Mouse (Mus musculus): ENCODE measurements around the gene Lrrc57. TPM values are rescaled to one million over a fixed set of nuclear protein-coding genes. Genes with fewer than 3 reads are reported as not detected.

Gene Lrrc57
- polyA plus RNA-seq, 1 experiment from 2014 or later = 19.9 TPM

DNA sequence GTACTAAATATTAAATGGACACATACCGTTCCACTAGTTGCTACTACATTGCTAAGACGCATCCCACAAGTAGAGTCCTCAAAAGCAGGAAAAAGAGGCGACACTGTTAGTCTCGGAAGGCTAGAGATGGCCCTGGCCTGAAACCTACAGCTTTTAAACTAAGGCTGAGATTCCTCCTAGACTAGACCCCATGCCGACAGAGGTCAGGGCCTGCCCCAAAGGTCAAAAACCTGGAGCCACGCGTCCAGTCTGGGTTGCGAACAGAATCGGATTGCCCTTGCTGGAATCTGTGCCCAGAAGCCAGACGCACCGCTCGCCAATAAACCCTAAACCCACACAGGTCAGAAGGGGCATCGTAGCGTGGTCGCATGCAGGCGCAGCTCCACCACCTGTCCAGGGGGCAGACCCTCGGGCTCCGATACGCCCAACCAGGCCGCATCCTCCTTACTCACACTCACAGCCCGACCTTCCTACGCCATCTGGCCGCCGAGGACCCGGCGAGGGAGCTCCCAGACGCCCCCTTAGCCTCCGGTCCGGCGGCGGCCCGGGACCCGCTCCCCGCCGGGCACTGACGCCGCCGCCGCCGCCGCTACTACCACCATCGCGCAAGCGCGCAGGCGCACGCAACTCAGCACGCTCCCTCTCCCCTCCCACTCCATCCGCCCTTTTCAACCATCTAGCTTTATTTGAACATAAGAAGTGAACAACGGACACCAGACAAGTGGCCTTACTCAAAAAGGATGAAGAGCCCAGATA is 45.9 kb downstream of the Lrrc57 start, which contains the start of gene Zfp106:
TSS of gene Zfp106 (minus strand) at position 609 of the 756 bp plus-strand sequence.
- no peaks in the 10 kb centered on the region for H3K9me3 ChIP-seq (ENCODE audit: control insufficient read depth, low read length)
- H3K4me3 ChIP-seq (ENCODE audit: low read length) = peak within 1 kb of the TSS; percentile 95
- peak within 1 kb of the TSS; percentile 90 for H3K9ac ChIP-seq (ENCODE audit: low read depth, low read length)
- H3K27me3 ChIP-seq (ENCODE audit: control insufficient read depth, insufficient read depth, low read length) = no peaks in the 10 kb centered on the region
- H3K27ac ChIP-seq (ENCODE audit: low read depth, low read length) = peak within 1 kb of the TSS; percentile 66
- peak within 1 kb of the TSS; percentile 66 for H3K4me2 ChIP-seq (replicated peaks; ENCODE audit: low read depth, low read length)
- peak; percentile 82 for ATAC-seq (ENCODE audit: low FRiP score, low TSS enrichment)
- H3K4me1 ChIP-seq (ENCODE audit: control insufficient read depth, insufficient read depth, low read length) = peaks cover 2% of the 10 kb centered on the region; the same call in 1 of the 2 replicates
- H3K36me3 ChIP-seq (ENCODE audit: control insufficient read depth, insufficient read depth, low read length) = no peaks in the 10 kb centered on the region
- WGBS = under 1% methylated on average over 50 of the region's 50 CpGs

GRCm38 (mm10) chr2:120562859-120563234 is 46.5 kb downstream of the Lrrc57 start:
- 0 out of 2 replicates have a peak overlapping the region, but pooled peaks have one; percentile 66 for H3K27ac ChIP-seq (ENCODE audit: low read depth, low read length)
- no peaks in the 10 kb centered on the region for H3K27me3 ChIP-seq (ENCODE audit: control insufficient read depth, insufficient read depth, low read length)
- H3K4me1 ChIP-seq (ENCODE audit: control insufficient read depth, insufficient read depth, low read length) = no peaks in the 10 kb centered on the region
- 24% methylated on average over 9 of the region's 9 CpGs for WGBS
- H3K4me2 ChIP-seq (replicated peaks; ENCODE audit: low read depth, low read length) = peak overlapping the region; percentile 66
- no peaks in the 10 kb centered on the region for H3K9me3 ChIP-seq (ENCODE audit: control insufficient read depth, low read length)
- peak overlapping the region; percentile 90 for H3K9ac ChIP-seq (ENCODE audit: low read depth, low read length)
- no peak for ATAC-seq (ENCODE audit: low FRiP score, low TSS enrichment)
- peak overlapping the region; percentile 95 for H3K4me3 ChIP-seq (ENCODE audit: low read length)
- H3K36me3 ChIP-seq (ENCODE audit: control insufficient read depth, insufficient read depth, low read length) = no peaks in the 10 kb centered on the region

DNA sequence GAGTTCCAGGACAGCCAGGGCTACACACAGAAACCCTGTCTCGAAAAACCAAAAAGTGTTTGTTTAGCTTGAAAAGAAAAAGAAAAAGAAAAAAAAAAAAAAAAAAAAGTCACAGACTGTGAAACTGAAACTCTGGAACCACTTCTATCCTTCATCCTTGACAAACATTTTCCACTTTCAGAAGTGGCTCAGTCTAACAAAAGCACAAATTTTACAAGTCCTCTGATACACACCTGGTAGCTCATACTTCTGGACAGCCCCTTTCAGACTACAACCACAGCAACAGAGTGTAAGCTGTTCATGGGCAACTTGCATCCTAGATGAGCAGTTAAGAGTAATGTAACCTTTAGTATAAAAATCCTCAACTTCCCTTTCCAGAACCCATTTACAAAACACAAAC is 47.8 kb downstream of the Lrrc57 start:
- 81% methylated on average over 1 of the region's 1 CpGs for WGBS
- no peaks in the 10 kb centered on the region for H3K27me3 ChIP-seq (ENCODE audit: control insufficient read depth, insufficient read depth, low read length)
- no peak for ATAC-seq (ENCODE audit: low FRiP score, low TSS enrichment)
- peaks cover under 1% of the 10 kb centered on the region; the same call in 1 of the 2 replicates for H3K36me3 ChIP-seq (ENCODE audit: control insufficient read depth, insufficient read depth, low read length)
- H3K4me1 ChIP-seq (ENCODE audit: control insufficient read depth, insufficient read depth, low read length) = no peaks in the 10 kb centered on the region
- no peak overlapping the region for H3K9ac ChIP-seq (ENCODE audit: low read depth, low read length)
- H3K4me3 ChIP-seq (ENCODE audit: low read length) = no peak overlapping the region
- no peak overlapping the region for H3K4me2 ChIP-seq (replicated peaks; ENCODE audit: low read depth, low read length)
- no peak overlapping the region for H3K27ac ChIP-seq (ENCODE audit: low read depth, low read length)
- H3K9me3 ChIP-seq (ENCODE audit: control insufficient read depth, low read length) = no peaks in the 10 kb centered on the region

DNA sequence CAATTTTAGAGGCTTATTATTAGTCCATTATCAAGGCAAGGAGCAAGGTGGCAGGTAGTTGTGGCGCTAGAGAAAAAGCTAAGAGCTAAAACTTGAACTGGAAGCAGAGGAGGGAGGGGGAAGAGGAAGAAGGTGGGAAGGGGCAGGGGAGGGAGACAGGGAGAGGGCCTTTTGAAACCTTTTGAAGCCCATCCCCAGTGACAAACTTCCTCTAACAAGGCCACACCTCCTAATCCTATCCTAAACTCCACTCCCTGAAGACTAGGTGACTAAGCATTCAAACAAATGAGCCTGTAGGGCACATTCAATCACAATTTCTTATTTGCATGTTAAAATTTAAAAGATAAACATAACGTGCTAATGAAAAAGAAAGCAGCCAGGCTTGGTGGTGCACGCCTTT is 50.5 kb downstream of the Lrrc57 start:
- no peak overlapping the region for H3K4me2 ChIP-seq (replicated peaks; ENCODE audit: low read depth, low read length)
- no peak overlapping the region for H3K9ac ChIP-seq (ENCODE audit: low read depth, low read length)
- H3K4me1 ChIP-seq (ENCODE audit: control insufficient read depth, insufficient read depth, low read length) = no peaks in the 10 kb centered on the region
- WGBS = 85% methylated on average over 3 of the region's 3 CpGs
- H3K27me3 ChIP-seq (ENCODE audit: control insufficient read depth, insufficient read depth, low read length) = no peaks in the 10 kb centered on the region
- no peak for ATAC-seq (ENCODE audit: low FRiP score, low TSS enrichment)
- H3K4me3 ChIP-seq (ENCODE audit: low read length) = no peak overlapping the region
- H3K36me3 ChIP-seq (ENCODE audit: control insufficient read depth, insufficient read depth, low read length) = peaks cover 7% of the 10 kb centered on the region; the same call in 1 of the 2 replicates
- no peak overlapping the region for H3K27ac ChIP-seq (ENCODE audit: low read depth, low read length)
- H3K9me3 ChIP-seq (ENCODE audit: control insufficient read depth, low read length) = no peaks in the 10 kb centered on the region

- H3K27ac ChIP-seq (ENCODE audit: low read depth, low read length) = no peak overlapping the region
- ATAC-seq (ENCODE audit: low FRiP score, low TSS enrichment) = no peak
- no peak overlapping the region for H3K4me3 ChIP-seq (ENCODE audit: low read length)
- H3K9me3 ChIP-seq (ENCODE audit: control insufficient read depth, low read length) = no peaks in the 10 kb centered on the region
- H3K36me3 ChIP-seq (ENCODE audit: control insufficient read depth, insufficient read depth, low read length) = peaks cover 17% of the 10 kb centered on the region
- H3K27me3 ChIP-seq (ENCODE audit: control insufficient read depth, insufficient read depth, low read length) = no peaks in the 10 kb centered on the region
- H3K4me2 ChIP-seq (replicated peaks; ENCODE audit: low read depth, low read length) = no peak overlapping the region
- WGBS = 75% methylated on average over 3 of the region's 3 CpGs
- no peak overlapping the region for H3K9ac ChIP-seq (ENCODE audit: low read depth, low read length)
- H3K4me1 ChIP-seq (ENCODE audit: control insufficient read depth, insufficient read depth, low read length) = no peaks in the 10 kb centered on the region
Observed at GRCm38 (mm10) chr2:120556868-120557267, 52.5 kb downstream of the Lrrc57 start.

Other genes starting within 250 kb of the Lrrc57 start
- gene Ganc, start 205.6 kb downstream of the Lrrc57 start, polyA plus RNA-seq (2014; fragmentation: Nextera tagmentation; extraction: Ambion mirVana) = 8.2 and 10.8 TPM in 2 replicates
- gene Tmem87a, start 205.4 kb downstream of the Lrrc57 start, polyA plus RNA-seq (2014; fragmentation: Nextera tagmentation; extraction: Ambion mirVana) = 17.4 and 20.2 TPM in 2 replicates
- 1.2 and 1.3 TPM in 2 replicates for gene Capn3, start 153.5 kb downstream of the Lrrc57 start, polyA plus RNA-seq (2014; fragmentation: Nextera tagmentation; extraction: Ambion mirVana)
- gene Zfp106, start 45.7 kb downstream of the Lrrc57 start, polyA plus RNA-seq (2014; fragmentation: Nextera tagmentation; extraction: Ambion mirVana) = 52.9 and 69.6 TPM in 2 replicates
- 46.0 and 61.0 TPM in 2 replicates for gene Snap23, start 41.8 kb downstream of the Lrrc57 start, polyA plus RNA-seq (2014; fragmentation: Nextera tagmentation; extraction: Ambion mirVana)
- 23.3 and 27.4 TPM in 2 replicates for gene Haus2, start 137 bp downstream of the Lrrc57 start, polyA plus RNA-seq (2014; fragmentation: Nextera tagmentation; extraction: Ambion mirVana)
- gene Stard9, start 19.6 kb upstream of the Lrrc57 start, polyA plus RNA-seq (2014; fragmentation: Nextera tagmentation; extraction: Ambion mirVana) = 5.3 and 8.0 TPM in 2 replicates
- gene Cdan1, start 240.6 kb upstream of the Lrrc57 start, polyA plus RNA-seq (2014; fragmentation: Nextera tagmentation; extraction: Ambion mirVana) = 7.0 and 8.9 TPM in 2 replicates
- gene Ttbk2, start 241.1 kb upstream of the Lrrc57 start, polyA plus RNA-seq (2014; fragmentation: Nextera tagmentation; extraction: Ambion mirVana) = 4.2 and 5.3 TPM in 2 replicates

Measured in kidney, embryonic 14.5 days (tissue).